Mouse (Mus musculus): ENCODE results near the gene Snrk. TPM values are rescaled to one million over a fixed set of nuclear protein-coding genes. Genes with fewer than 3 reads are reported as not detected.

Snrk gene
- polyA plus RNA-seq, 1 experiment from 2014 or later = 52.9 TPM

DNA sequence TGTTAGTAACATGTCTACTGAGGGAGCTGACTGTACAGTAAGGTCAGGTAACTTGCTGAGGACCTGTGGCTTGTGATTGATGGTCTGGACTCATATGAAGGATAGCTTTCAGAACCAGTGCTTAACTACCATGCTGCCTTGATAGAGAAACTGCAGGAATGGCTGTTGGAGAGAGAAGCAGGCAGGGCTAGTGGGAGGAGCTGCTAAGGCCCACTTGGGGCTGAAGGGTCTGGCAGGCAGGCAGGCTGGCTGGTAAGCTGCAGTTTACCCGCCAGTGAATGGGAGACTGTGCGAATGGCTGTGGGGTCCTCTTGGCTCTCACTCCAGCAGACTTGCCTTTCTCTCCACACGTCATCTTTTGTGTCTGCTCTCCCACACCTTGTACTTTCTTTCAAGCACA is 13.6 kb downstream of the Snrk start:
- Histone ChIP-seq H3K9me3 (replicated peaks; ENCODE audit: control insufficient read depth, low read length) (no peaks in the 10 kb centered on the region), H3K27ac (ENCODE audit: low read length) (0 out of 2 replicates have a peak overlapping the region, but pooled peaks have one; percentile 25), H3K4me3 (replicated peaks; ENCODE audit: low read length) (no peak overlapping the region), H3K27me3 (ENCODE audit: control insufficient read depth, insufficient read depth, low read length) (no peaks in the 10 kb centered on the region), H3K36me3 (ENCODE audit: control insufficient read depth, insufficient read depth, low read length) (no peaks in the 10 kb centered on the region), H3K4me2 (ENCODE audit: low read depth, low read length) (no peak overlapping the region), H3K9ac (ENCODE audit: low read length) (no peak overlapping the region; the same call in 1 of the 2 replicates), H3K4me1 (ENCODE audit: control insufficient read depth, insufficient read depth, low read length) (peaks cover 19% of the 10 kb centered on the region)
- 21% methylated on average over 3 of the region's 3 CpGs for whole genome bisulfite sequencing
- ATAC-seq (ENCODE audit: insufficient read depth, low FRiP score) = no peak

DNA sequence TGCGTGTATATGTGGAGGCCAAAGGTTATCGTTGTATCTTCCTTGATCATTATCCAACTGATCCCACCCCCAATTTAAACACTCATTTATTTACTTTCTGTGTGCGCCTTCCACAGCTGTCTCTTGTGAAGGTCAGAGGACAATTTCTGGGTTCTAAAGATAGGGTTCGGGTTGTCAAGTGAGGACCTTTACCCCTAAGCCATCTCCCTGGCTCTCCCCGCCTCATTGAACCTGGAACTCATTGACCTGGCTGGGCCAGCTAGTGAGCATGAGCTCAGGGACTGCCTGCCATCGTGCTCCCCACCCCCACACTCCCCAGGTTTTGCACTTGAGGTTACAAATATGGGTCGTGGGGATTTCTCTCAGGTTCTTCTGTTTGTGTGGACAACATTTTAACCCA is 15.1 kb downstream of the Snrk start:
- ATAC-seq (ENCODE audit: insufficient read depth, low FRiP score) = no peak

DNA sequence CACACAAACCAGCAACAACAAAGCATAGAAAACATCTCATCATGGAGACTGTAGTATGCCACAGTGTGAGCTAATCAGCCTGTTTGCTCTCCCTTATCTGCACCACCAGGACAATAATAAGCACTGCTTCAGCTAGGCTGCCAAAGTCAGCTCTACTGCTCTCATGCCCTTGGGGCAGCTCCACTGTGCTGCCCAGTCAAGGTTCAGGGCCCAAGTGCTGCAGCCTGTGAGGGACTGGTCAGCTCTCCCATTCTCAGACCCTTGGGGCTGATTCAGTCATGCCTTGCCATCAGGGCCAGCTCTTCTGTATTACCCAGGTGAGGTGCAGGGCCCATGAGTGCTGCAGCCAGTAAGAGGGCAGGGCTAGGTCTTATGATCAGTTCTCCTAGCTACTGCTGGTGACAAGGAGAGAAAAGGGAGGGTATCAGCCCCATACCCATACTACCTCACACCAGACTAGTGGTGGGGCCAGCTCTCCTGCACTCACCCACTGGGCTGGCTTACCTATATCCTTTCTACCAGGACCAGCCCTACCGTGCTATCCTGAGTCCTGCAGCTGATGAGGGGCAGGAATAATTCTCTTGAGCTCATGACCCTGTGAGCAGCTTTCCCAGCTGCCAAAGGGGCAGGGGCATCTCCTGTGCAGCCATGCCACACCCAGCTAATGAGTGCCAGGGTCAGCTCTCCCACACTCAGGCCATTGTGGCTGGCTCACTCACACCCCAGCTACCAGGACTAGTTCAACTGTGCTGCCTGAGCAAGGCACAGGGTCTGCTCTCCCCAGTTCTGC is 18.2 kb downstream of the Snrk start:
- Histone ChIP-seq H3K9me3 (replicated peaks; ENCODE audit: control insufficient read depth, low read length) (no peaks in the 10 kb centered on the region), H3K27me3 (ENCODE audit: control insufficient read depth, insufficient read depth, low read length) (no peaks in the 10 kb centered on the region)
- peak; percentile 19; the same call in 1 of the 2 replicates for ATAC-seq (ENCODE audit: insufficient read depth, low FRiP score)

More for the DNA sequence above, 15.1 kb downstream of the Snrk start:
- Histone ChIP-seq H3K9ac (ENCODE audit: low read length) (no peak overlapping the region), H3K4me1 (ENCODE audit: control insufficient read depth, insufficient read depth, low read length) (peaks cover 20% of the 10 kb centered on the region), H3K9me3 (replicated peaks; ENCODE audit: control insufficient read depth, low read length) (no peaks in the 10 kb centered on the region), H3K36me3 (ENCODE audit: control insufficient read depth, insufficient read depth, low read length) (no peaks in the 10 kb centered on the region), H3K4me2 (ENCODE audit: low read depth, low read length) (no peak overlapping the region), H3K27me3 (ENCODE audit: control insufficient read depth, insufficient read depth, low read length) (no peaks in the 10 kb centered on the region), H3K27ac (ENCODE audit: low read length) (no peak overlapping the region), H3K4me3 (replicated peaks; ENCODE audit: low read length) (no peak overlapping the region)
- WGBS = 63% methylated on average over 7 of the region's 7 CpGs

DNA sequence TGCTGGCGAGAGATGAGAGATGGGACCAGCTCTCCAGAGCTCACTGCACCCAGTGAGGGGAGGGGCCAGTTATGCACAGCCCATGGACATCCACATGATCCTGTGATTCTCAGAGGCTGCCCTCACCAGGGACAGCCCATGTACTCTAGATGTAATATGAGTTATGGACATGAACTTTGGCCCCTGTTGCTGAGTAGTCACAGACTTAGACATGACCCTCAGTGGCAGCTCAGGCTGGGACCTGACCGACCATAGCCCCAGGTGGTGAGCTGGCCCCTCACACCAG is 18.8 kb downstream of the Snrk start:
- Histone ChIP-seq H3K4me2 (ENCODE audit: low read depth, low read length) (no peak overlapping the region), H3K36me3 (ENCODE audit: control insufficient read depth, insufficient read depth, low read length) (no peaks in the 10 kb centered on the region), H3K27me3 (ENCODE audit: control insufficient read depth, insufficient read depth, low read length) (no peaks in the 10 kb centered on the region), H3K9ac (ENCODE audit: low read length) (no peak overlapping the region), H3K4me1 (ENCODE audit: control insufficient read depth, insufficient read depth, low read length) (peaks cover 13% of the 10 kb centered on the region), H3K9me3 (replicated peaks; ENCODE audit: control insufficient read depth, low read length) (no peaks in the 10 kb centered on the region), H3K27ac (ENCODE audit: low read length) (no peak overlapping the region), H3K4me3 (replicated peaks; ENCODE audit: low read length) (no peak overlapping the region)
- ATAC-seq (ENCODE audit: insufficient read depth, low FRiP score) = peak; percentile 57; the same call in 1 of the 2 replicates
- 79% methylated on average over 2 of the region's 2 CpGs for WGBS

More for the DNA sequence above, 18.2 kb downstream of the Snrk start:
- no peak overlapping the region for H3K4me3 ChIP-seq (replicated peaks; ENCODE audit: low read length)
- H3K4me1 ChIP-seq (ENCODE audit: control insufficient read depth, insufficient read depth, low read length) = peaks cover 19% of the 10 kb centered on the region
- no peak overlapping the region for H3K9ac ChIP-seq (ENCODE audit: low read length)
- H3K4me2 ChIP-seq (ENCODE audit: low read depth, low read length) = no peak overlapping the region
- no peaks in the 10 kb centered on the region for H3K36me3 ChIP-seq (ENCODE audit: control insufficient read depth, insufficient read depth, low read length)
- WGBS = 37% methylated on average over 1 of the region's 1 CpGs
- no peak overlapping the region for H3K27ac ChIP-seq (ENCODE audit: low read length)

DNA sequence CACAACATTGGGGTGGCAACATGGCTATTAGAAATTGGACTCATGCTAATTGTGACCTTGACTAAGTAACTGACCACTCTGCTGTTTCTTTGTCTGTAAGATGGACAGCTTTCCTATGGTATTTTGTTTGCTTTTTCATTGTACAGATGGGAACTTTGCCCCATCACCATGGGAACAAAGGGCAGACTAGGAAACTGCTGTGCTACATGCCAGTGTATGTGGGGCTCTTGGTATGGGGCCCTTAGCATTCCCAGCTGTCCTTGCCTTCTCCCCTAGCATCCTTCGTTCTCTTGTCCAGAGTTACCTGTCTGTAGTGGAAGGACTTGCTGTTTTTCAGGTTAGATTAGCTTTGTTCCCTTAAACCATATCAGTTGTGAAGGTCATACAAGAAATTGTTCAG is 20.9 kb downstream of the Snrk start:
- Histone ChIP-seq H3K36me3 (ENCODE audit: control insufficient read depth, insufficient read depth, low read length) (no peaks in the 10 kb centered on the region), H3K27me3 (ENCODE audit: control insufficient read depth, insufficient read depth, low read length) (no peaks in the 10 kb centered on the region), H3K4me2 (ENCODE audit: low read depth, low read length) (no peak overlapping the region), H3K4me3 (replicated peaks; ENCODE audit: low read length) (no peak overlapping the region), H3K9ac (ENCODE audit: low read length) (no peak overlapping the region), H3K9me3 (replicated peaks; ENCODE audit: control insufficient read depth, low read length) (no peaks in the 10 kb centered on the region), H3K27ac (ENCODE audit: low read length) (no peak overlapping the region), H3K4me1 (ENCODE audit: control insufficient read depth, insufficient read depth, low read length) (peaks cover 18% of the 10 kb centered on the region)
- no peak for ATAC-seq (ENCODE audit: insufficient read depth, low FRiP score)
- 63% methylated on average over 1 of the region's 1 CpGs for WGBS

DNA sequence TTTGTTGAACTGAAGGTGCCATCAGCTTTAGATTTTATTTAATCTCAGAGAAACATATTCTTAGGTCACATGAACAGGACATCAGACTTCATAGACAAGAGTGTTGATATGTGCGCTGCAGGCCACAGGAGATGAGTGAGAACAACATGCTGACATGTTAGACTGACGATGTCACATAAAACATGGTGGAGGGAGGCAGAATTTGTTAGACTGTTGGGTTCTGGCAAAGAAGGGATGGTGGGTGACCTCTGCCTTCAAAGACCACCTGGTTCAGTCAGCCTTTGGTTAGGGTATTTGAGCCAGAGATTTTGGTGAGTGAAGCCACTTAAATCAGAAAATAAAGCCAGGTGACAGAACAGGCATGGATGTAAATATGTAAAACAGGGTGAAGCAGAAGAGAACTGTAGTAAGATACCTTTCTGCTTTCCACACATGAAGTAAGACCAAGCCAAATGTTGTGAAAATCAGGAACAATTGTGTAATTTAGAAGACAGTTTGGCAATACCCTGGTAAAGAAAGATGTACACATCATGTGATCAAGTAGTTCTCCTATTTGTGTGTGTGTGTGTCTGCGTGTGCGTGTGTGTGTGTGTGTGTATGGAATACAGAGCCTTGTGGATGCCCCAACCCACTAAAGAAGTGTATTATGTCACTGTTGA is 21.4 kb downstream of the Snrk start:
- no peak for ATAC-seq (ENCODE audit: insufficient read depth, low FRiP score)
- Histone ChIP-seq H3K36me3 (ENCODE audit: control insufficient read depth, insufficient read depth, low read length) (no peaks in the 10 kb centered on the region), H3K9me3 (replicated peaks; ENCODE audit: control insufficient read depth, low read length) (no peaks in the 10 kb centered on the region), H3K9ac (ENCODE audit: low read length) (no peak overlapping the region), H3K27ac (ENCODE audit: low read length) (no peak overlapping the region), H3K4me1 (ENCODE audit: control insufficient read depth, insufficient read depth, low read length) (peaks cover 22% of the 10 kb centered on the region), H3K4me2 (ENCODE audit: low read depth, low read length) (no peak overlapping the region), H3K4me3 (replicated peaks; ENCODE audit: low read length) (no peak overlapping the region), H3K27me3 (ENCODE audit: control insufficient read depth, insufficient read depth, low read length) (no peaks in the 10 kb centered on the region)
- WGBS = 94% methylated on average over 4 of the region's 4 CpGs

DNA sequence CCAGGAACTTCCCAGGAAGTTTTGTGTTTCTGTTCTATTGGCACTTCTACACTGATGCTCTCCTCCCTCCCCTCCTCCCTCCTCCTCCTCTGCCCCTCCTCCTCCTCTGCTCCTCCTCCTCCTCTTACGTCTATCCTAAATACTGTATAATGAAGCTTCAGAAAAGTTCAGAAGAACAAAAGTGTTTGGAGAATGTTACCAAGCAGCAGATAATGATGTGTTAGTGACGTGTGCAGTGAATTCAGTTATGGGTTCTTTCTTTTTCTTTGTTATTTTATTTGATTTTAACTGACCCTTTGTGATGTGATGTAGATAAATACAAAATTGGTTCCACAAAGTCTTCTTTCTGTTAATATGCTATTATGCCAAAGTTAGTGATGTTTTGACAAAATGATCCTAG is 22.2 kb downstream of the Snrk start:
- no peak overlapping the region for H3K9ac ChIP-seq (ENCODE audit: low read length)
- peaks cover 22% of the 10 kb centered on the region for H3K4me1 ChIP-seq (ENCODE audit: control insufficient read depth, insufficient read depth, low read length)
- H3K36me3 ChIP-seq (ENCODE audit: control insufficient read depth, insufficient read depth, low read length) = peaks cover 1% of the 10 kb centered on the region; the same call in 1 of the 2 replicates
- no peaks in the 10 kb centered on the region for H3K9me3 ChIP-seq (replicated peaks; ENCODE audit: control insufficient read depth, low read length)
- H3K4me3 ChIP-seq (replicated peaks; ENCODE audit: low read length) = no peak overlapping the region
- H3K4me2 ChIP-seq (ENCODE audit: low read depth, low read length) = no peak overlapping the region
- H3K27me3 ChIP-seq (ENCODE audit: control insufficient read depth, insufficient read depth, low read length) = no peaks in the 10 kb centered on the region
- H3K27ac ChIP-seq (ENCODE audit: low read length) = no peak overlapping the region
- 44% methylated on average over 2 of the region's 2 CpGs for WGBS
- ATAC-seq (ENCODE audit: insufficient read depth, low FRiP score) = no peak

DNA sequence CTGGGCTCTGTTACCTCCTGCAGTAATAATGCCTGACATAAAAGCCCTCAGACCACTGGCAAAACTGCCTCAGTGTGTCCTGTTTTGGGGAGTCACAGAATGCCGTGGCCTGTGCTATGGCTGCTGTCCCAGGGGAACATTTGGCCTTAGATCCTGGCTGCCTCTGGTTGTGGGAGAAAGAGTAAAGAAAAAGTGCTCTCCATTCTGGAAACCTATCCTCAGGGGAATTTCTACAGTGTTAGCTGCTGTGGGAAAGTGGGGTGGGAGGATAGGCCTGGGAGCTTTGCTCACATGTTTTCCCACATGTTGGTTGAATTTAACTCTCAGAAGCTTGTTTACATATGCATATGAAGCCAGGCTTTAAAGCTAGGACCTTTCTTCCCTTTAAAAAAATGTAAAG is 26.2 kb downstream of the Snrk start:
- 76% methylated on average over 1 of the region's 1 CpGs for WGBS
- H3K4me1 ChIP-seq (ENCODE audit: control insufficient read depth, insufficient read depth, low read length) = peaks cover 17% of the 10 kb centered on the region
- no peak overlapping the region for H3K4me2 ChIP-seq (ENCODE audit: low read depth, low read length)
- no peak for ATAC-seq (ENCODE audit: insufficient read depth, low FRiP score)
- no peaks in the 10 kb centered on the region for H3K27me3 ChIP-seq (ENCODE audit: control insufficient read depth, insufficient read depth, low read length)
- no peak overlapping the region for H3K9ac ChIP-seq (ENCODE audit: low read length)
- H3K9me3 ChIP-seq (replicated peaks; ENCODE audit: control insufficient read depth, low read length) = no peaks in the 10 kb centered on the region
- H3K4me3 ChIP-seq (replicated peaks; ENCODE audit: low read length) = no peak overlapping the region
- H3K36me3 ChIP-seq (ENCODE audit: control insufficient read depth, insufficient read depth, low read length) = peaks cover 11% of the 10 kb centered on the region; the same call in 1 of the 2 replicates
- H3K27ac ChIP-seq (ENCODE audit: low read length) = 0 out of 2 replicates have a peak overlapping the region, but pooled peaks have one; percentile 21

DNA sequence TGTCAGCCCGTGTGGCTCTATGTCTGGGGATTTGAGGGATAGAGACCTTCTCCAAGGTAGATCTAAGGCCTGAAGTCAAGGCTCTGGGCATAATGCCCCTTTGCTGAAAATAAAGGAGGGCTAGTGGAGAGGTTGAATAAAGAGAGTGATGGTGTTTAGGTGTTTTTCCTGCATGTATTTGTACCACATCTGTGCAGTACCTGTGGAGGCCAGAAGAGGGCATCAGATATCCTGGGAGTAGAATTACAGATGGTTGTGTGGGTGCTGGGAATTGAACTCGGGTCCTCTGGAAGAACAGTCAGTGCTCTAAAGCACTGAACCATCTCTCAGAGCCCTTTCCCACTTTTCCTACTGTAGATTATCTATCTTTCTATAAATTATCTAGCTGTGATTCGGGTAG is 27.7 kb downstream of the Snrk start:
- no peak overlapping the region for H3K4me2 ChIP-seq (ENCODE audit: low read depth, low read length)
- no peaks in the 10 kb centered on the region for H3K27me3 ChIP-seq (ENCODE audit: control insufficient read depth, insufficient read depth, low read length)
- H3K4me1 ChIP-seq (ENCODE audit: control insufficient read depth, insufficient read depth, low read length) = peaks cover 21% of the 10 kb centered on the region
- ATAC-seq (ENCODE audit: insufficient read depth, low FRiP score) = no peak
- H3K9ac ChIP-seq (ENCODE audit: low read length) = no peak overlapping the region
- H3K27ac ChIP-seq (ENCODE audit: low read length) = no peak overlapping the region
- H3K9me3 ChIP-seq (replicated peaks; ENCODE audit: control insufficient read depth, low read length) = no peaks in the 10 kb centered on the region
- H3K4me3 ChIP-seq (replicated peaks; ENCODE audit: low read length) = no peak overlapping the region
- 94% methylated on average over 3 of the region's 3 CpGs for WGBS
- peaks cover 11% of the 10 kb centered on the region; the same call in 1 of the 2 replicates for H3K36me3 ChIP-seq (ENCODE audit: control insufficient read depth, insufficient read depth, low read length)
